Mouse (Mus musculus) heart, postnatal 0 days (tissue): ENCODE measurements at regions not wholly inside any gene's neighbourhood (a gene's known extent, or its start where the extent isn't known, plus 50 kb on each side); places are given as distances from the start of the nearest gene placed in this dataset.

Source experiments
- ATAC-seq: fragments of 200-750 bp; cut with Nextera tagmentation; 2 replicates; pipeline ENCODE4 v1.8.0; 2017; ENCODE audit warnings: low read depth, moderate number of reproducible peaks, moderate library complexity; ENCODE audit not compliant: insufficient read depth
- DNase-seq: peaks from one replicate; pipeline ENCODE4 v3.0.0-alpha.2; 2016; ENCODE audit warnings: low spot score
- H3K27ac ChIP-seq: fragments of 300-500 bp; sonication (generic); 2 replicates; pipeline ENCODE4 v1.5.1; 2014; ENCODE audit warnings: low read depth, mild to moderate bottlenecking
- H3K27me3 ChIP-seq: fragments of 300-500 bp; sonication (generic); 2 replicates; pipeline ENCODE4 v1.6.1; 2014; ENCODE audit warnings: low read length, mixed read lengths; ENCODE audit not compliant: control insufficient read depth, insufficient read depth
- H3K36me3 ChIP-seq: fragments of 300-500 bp; sonication (generic); replicated peaks from 2 replicates; pipeline ENCODE4 v1.6.1; 2014; ENCODE audit warnings: low read length, mixed read lengths; ENCODE audit not compliant: control insufficient read depth, insufficient read depth
- H3K4me1 ChIP-seq: fragments of 300-500 bp; sonication (generic); 2 replicates; pipeline ENCODE4 v1.6.1; 2014; ENCODE audit warnings: antibody characterized with exemption; ENCODE audit not compliant: control insufficient read depth, insufficient read depth
- H3K4me2 ChIP-seq: fragments of 300-500 bp; sonication (generic); 2 replicates; pipeline ENCODE4 v1.6.1; 2014; ENCODE audit warnings: low read depth, mild to moderate bottlenecking, low read length, moderate library complexity
- H3K4me3 ChIP-seq: fragments of 300-500 bp; sonication (generic); 2 replicates; pipeline ENCODE4 v1.5.1; 2014; ENCODE audit warnings: low read depth, low read length
- H3K9ac ChIP-seq: fragments of 300-500 bp; sonication (generic); replicated peaks from 2 replicates; pipeline ENCODE4 v1.6.1; 2014; ENCODE audit warnings: low read depth, low read length, mixed read lengths
- H3K9me3 ChIP-seq: fragments of 300-500 bp; sonication (generic); replicated peaks from 2 replicates; pipeline ENCODE4 v1.6.1; 2016; ENCODE audit warnings: low read length; ENCODE audit not compliant: control insufficient read depth
- CTCF ChIP-seq: IDR thresholded peaks from 2 replicates; pipeline ENCODE4 v1.5.1; 2016; ENCODE audit warnings: antibody characterized with exemption, control low read depth, low read depth
- EP300 ChIP-seq: IDR thresholded peaks from 2 replicates; pipeline ENCODE4 v1.6.1; 2016; ENCODE audit warnings: antibody characterized with exemption, low read depth
- WGBS: fragments of 180-500 bp; shearing (Covaris S2); extraction: QIAGEN DNeasy Blood & Tissue Kit; methylation state at CpG from one replicate; pipeline ENCODE4 v1.1.7; 2014; 5-methylcytosine and 5-hydroxymethylcytosine counted together

DNA sequence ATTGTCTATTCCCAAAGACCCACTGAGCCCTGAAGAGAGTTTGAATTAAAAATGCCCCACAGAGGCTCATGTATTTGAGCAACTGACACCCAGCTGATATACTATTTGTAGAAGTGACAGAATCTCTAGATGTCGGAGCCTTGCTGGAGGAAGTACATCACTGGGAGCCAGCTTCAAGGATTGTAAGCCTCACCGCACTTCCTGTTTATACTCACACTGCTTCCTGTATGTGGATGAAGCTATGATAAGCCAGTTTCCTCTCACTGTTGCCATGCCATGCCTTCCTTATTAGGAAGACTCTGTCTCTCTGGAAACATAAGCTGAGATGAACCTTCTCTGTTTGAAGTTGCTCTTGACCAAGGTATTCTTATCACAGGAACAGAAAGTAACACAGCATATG is 251.8 kb upstream of the Pabpc6 start:
- WGBS, result 64% methylated on average over 2 of the region's 2 CpGs

DNA sequence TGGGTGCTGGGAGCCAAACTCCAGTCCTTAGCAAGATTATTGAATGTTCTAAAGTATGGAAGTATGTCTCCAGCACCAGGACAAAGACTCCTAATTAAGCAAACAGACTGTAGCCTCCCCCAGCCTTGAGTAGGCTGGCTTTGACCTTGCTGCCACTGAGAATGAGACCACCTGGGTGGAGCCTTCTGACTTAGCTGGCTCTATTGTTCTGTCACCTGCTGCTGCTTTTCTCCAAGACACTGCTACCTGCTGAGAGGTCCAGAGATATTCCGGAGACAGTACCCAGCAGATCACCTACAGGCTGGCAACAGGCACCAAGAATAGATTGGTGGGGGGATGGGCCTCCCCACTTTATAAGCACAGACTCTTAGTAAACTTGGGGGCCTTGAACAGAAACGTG is 247.5 kb upstream of the Pabpc6 start:
- H3K27me3 ChIP-seq, result no peaks in the 10 kb centered on the region
- no peak overlapping the region for H3K4me3 ChIP-seq
- H3K9ac ChIP-seq, result no peak overlapping the region
- WGBS, result 43% methylated on average over 2 of the region's 2 CpGs
- TF ChIP-seq EP300 (no peak), CTCF (no peak)
- ATAC-seq (no peak), DNase-seq (no peak)
- no peaks in the 10 kb centered on the region for H3K36me3 ChIP-seq
- H3K27ac ChIP-seq, result no peak overlapping the region
- no peak overlapping the region for H3K4me2 ChIP-seq
- no peaks in the 10 kb centered on the region for H3K4me1 ChIP-seq
- 0 out of 2 replicates have a peak, but pooled peaks cover 7% of the 10 kb centered on the region for H3K9me3 ChIP-seq

More for the DNA sequence above, 251.8 kb upstream of the Pabpc6 start:
- Histone ChIP-seq H3K9ac (no peak overlapping the region), H3K9me3 (0 out of 2 replicates have a peak, but pooled peaks cover 7% of the 10 kb centered on the region), H3K4me2 (no peak overlapping the region), H3K4me3 (no peak overlapping the region), H3K36me3 (no peaks in the 10 kb centered on the region), H3K27ac (no peak overlapping the region), H3K4me1 (no peaks in the 10 kb centered on the region), H3K27me3 (no peaks in the 10 kb centered on the region)
- TF ChIP-seq CTCF, result no peak
- TF ChIP-seq EP300, result no peak
- no peak for DNase-seq
- no peak for ATAC-seq

DNA sequence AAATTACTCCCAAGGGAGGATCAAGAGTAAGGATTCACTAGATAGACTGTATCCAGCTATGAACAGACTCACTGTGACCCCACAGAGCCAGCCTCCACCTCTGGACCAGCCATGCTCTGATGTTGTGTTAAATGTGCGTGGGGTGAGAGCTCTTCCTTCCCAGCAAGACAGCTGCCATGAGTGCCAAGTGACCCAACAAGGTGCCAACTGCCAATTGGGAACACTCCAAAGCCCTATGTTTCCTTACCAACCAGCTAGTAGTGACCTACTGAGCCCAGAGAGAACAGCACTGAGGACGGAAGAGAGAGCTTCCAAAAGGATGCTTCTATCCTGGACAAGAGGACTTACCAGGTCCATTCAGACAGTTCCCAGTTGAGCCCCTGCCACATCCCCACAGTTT is 241.3 kb upstream of the Pabpc6 start:
- Histone ChIP-seq H3K4me2 (no peak overlapping the region), H3K27ac (no peak overlapping the region), H3K27me3 (no peaks in the 10 kb centered on the region), H3K9ac (no peak overlapping the region), H3K36me3 (no peaks in the 10 kb centered on the region), H3K9me3 (no peaks in the 10 kb centered on the region), H3K4me3 (no peak overlapping the region), H3K4me1 (peaks cover 1% of the 10 kb centered on the region; the same call in 1 of the 2 replicates)
- TF ChIP-seq CTCF (no peak), EP300 (no peak)
- no peak for DNase-seq
- ATAC-seq, result no peak
- 91% methylated on average over 2 of the region's 2 CpGs for WGBS

DNA sequence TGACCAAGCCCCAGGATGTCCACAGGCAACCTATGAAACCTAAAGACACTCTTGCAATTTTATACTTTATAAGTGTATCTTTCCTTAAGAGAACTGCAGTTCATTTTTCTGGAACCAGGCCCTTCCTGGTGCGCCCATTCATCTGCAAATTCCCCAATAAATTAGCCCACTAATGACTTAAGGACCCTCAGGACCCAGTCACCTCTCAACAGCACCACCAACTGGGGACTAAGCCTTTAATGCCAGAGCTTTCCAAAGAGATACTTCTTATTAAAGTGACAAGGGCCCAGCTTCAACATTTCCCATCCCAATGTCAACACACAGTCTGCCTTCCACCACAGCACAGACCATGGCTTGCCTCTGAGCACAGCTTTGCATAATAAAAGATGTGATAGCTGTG is 237.6 kb upstream of the Pabpc6 start:
- Histone ChIP-seq H3K36me3 (no peaks in the 10 kb centered on the region), H3K4me2 (no peak overlapping the region), H3K27ac (no peak overlapping the region), H3K4me3 (no peak overlapping the region), H3K4me1 (peaks cover 17% of the 10 kb centered on the region), H3K27me3 (no peaks in the 10 kb centered on the region), H3K9me3 (no peaks in the 10 kb centered on the region), H3K9ac (no peak overlapping the region)
- ATAC-seq, result no peak
- no peak for TF ChIP-seq EP300
- TF ChIP-seq CTCF, result no peak
- WGBS, result 89% methylated on average over 1 of the region's 1 CpGs
- no peak for DNase-seq

DNA sequence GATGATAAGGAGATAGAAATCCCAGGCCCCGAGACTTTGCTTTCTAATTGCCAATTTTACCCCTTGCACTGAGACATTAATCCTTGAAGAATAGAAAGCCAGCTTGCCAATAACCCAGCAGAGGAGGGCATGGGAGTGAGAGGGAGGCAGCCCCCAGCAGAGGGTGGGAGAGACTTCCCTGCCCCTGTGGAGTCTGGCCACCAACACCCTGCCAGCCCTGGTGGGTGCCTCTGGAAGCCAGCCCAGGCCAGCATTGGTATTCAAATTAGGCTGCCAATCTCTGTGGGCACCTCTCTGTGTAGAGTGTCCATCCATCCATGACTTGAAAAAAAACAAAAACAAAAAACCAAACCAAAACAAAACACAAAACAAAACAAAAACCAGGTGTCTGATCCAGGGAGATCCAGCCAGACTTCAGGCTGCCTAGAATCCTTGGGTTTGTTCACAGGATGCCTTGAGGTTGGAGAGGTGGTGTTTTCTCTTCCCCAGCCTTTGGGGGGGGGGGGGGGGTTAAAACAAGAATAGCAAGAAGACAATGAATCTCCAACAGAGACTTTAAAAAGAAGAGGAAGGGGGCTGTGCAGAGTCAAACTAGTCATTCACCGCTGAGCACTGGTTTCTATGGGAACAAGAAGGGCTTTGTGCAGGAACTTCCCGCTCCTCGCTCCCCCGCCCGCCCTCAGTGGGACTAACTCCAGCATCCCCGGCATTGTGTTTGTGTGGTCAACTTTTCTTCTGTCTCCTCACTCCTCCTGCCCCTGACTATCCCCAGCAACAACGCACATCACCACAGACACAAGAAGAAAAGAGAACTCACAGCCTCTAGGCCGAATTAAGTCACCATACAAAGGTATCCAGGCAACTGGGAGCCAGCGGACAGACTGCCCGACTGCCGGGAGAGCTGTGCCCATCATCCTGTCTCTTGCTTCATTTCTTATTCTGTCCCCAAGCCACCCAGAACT is 236.3 kb upstream of the Pabpc6 start:
- Histone ChIP-seq H3K9ac (no peak overlapping the region), H3K4me2 (peak overlapping the region; percentile 28), H3K4me1 (peaks cover 17% of the 10 kb centered on the region), H3K36me3 (no peaks in the 10 kb centered on the region), H3K27me3 (no peaks in the 10 kb centered on the region), H3K9me3 (no peaks in the 10 kb centered on the region), H3K27ac (no peak overlapping the region), H3K4me3 (no peak overlapping the region)
- DNase-seq, result peak; percentile 41
- ATAC-seq, result peak; percentile 62
- TF ChIP-seq EP300, result no peak
- no peak for TF ChIP-seq CTCF
- WGBS, result 24% methylated on average over 12 of the region's 12 CpGs
